Mouse (Mus musculus) Muller cell, postnatal 12 days (primary cell): ENCODE measurements around the gene Ifit3.
A peak's percentile ranks its signal among the peaks of the same experiment; 100 is the strongest.
"Not testable (repeated sequence)": the region's sequence is repeated elsewhere in the genome, so short reads cannot be mapped to it uniquely, and the experiment has no call there.

Source experiments
- DNase-seq: peaks from one replicate; pipeline ENCODE4 v3.0.0-alpha.2; 2015; ENCODE audit errors: inconsistent ontology term

Ifit3 gene

DNA sequence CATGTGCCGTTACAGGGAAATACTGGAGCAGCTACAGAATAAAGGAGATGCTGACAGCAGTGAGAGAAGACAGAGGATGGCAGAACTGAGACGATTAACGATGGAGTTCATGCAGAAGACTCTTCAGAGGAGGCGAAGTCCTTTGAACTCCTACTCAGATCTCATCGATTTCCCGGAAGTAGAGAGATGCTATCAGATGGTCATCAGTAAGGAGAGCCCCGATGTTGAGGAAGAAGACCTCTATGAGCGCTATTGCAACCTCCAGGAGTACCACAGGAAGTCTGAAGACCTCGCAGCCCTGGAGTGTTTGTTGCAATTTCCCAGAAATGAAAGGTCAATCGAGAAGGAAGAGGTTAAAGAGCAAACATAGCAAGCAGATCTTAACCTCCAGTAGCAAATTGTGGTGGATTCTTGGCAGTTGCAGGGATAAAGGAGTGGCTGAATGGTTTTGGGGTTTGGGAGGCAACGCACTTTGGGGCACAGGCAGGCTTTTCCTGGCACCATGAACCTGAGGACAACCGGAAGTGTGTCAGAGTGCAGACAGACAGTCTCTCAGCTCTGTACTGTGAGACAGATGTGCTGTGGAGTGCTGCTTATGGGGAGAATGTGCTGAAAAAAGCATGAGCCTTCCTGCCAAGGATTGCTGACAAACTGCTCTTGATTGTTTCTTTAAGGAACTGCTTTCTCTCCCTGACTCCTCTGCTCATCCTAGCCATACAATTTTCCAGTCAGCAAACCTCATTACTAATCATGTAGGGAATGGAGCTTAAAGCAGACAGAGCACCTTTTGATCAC, 4.8 kb downstream of the Ifit3 start:
- DNase-seq, result not testable (repeated sequence)

GRCm38 (mm10) chr19:34588959-34589358, 5.6 kb downstream of the Ifit3 start:
- no peak for DNase-seq

DNA sequence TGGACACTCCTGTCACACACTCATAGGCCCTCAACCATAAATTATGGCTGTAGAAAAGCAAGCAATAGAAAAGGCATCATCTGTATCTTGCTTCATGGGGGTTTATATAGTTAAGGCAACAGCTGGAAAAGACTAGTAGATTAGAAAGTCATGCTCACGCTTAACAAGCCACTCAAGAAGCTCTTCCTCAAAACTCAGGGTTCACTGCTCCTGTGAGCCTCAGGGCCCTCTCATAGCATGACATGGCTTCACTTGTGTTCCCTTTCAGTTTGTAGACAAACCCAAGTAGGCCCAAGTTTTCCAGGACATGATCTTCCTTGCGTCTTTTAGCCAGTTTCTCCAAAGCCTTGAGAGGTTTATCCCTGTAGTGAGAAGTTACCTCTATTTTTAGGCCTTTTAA, 10.1 kb downstream of the Ifit3 start:
- no peak for DNase-seq

GRCm38 (mm10) chr19:34594523-34594922, 11.2 kb downstream of the Ifit3 start:
- DNase-seq, result not testable (repeated sequence)

- DNase-seq, result no peak
Observed at GRCm38 (mm10) chr19:34596811-34597210, 13.5 kb downstream of the Ifit3 start.

- peak; percentile 81 for DNase-seq
Observed at GRCm38 (mm10) chr19:34598341-34598740, 15.0 kb downstream of the Ifit3 start.

- DNase-seq, result not testable (repeated sequence)
Observed at GRCm38 (mm10) chr19:34599250-34599649, 15.9 kb downstream of the Ifit3 start.

DNA sequence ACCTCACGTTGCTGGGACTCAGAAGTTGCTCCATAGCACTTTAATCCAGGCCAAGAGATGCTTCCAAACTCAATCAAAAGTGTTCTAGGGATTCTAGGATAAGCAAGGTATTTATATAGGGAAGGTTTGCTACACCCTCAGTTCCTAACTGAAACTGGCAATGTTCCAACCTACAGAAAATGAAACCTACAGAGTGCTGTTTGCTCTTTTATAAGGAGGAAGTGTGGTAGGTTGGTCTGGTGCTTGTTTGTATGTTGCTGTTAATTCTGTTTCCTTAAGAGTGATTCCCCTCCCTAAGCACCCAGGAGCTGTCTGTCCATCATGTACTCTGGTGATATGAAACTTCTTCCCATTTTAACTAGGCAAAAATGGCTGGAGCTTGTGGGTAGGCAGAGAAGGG, 18.6 kb downstream of the Ifit3 start, which contains the start of gene Ifit1bl1:
TSS of gene Ifit1bl1 (minus strand) at position 69 of the 400 bp plus-strand sequence.
- not testable (repeated sequence) for DNase-seq

- no peak for DNase-seq
Observed at GRCm38 (mm10) chr19:34605472-34605871, 22.1 kb downstream of the Ifit3 start.

- peak; percentile 93 for DNase-seq
Observed at GRCm38 (mm10) chr19:34607237-34608051, 24.1 kb downstream of the Ifit3 start, which contains the start of gene Ifit3b. Ifit3b (plus strand) TSS chr19:34607970.

- not testable (repeated sequence) for DNase-seq
Observed at GRCm38 (mm10) chr19:34610118-34610517, 26.8 kb downstream of the Ifit3 start.

DNA sequence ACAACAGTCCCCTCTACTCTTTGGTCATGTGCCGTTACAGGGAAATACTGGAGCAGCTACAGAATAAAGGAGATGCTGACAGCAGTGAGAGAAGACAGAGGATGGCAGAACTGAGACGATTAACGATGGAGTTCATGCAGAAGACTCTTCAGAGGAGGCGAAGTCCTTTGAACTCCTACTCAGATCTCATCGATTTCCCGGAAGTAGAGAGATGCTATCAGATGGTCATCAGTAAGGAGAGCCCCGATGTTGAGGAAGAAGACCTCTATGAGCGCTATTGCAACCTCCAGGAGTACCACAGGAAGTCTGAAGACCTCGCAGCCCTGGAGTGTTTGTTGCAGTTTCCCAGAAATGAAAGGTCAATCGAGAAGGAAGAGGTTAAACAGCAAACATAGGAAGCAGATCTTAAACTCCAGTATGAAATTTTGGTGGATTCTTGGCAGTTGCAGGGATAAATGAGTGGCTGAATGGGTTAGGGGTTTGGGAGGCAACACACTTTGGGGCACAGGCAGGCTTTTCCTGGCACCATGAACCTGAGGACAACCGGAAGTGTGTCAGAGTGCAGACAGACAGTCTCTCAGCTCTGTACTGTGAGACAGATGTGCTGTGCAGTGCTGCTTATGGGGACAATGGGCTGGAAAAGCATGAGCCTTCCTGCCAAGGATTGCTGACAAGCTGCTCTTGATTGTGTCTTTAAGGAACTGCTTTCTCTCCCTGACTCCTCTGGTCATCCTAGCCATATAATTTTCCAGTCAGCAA, 29.1 kb downstream of the Ifit3 start:
- not testable (repeated sequence) for DNase-seq

DNA sequence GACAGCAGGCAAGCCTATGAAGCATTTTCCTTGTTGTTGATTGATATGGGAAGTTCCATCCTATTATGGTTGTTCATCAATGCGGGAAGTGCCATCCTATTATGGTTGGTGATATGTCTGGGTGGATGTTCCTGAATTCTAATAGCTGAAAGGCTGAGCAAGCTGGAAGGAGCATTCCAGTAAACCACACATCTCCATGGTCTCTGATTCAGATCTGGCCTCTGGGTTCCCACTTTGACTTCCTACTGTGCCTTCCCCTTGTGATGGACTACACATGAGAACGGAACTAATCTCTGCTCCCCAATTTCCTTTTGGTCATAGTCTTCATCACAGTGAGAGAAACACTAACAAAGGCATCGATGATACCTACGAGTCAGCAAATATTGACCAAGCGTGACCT, 37.5 kb downstream of the Ifit3 start:
- DNase-seq, result peak; percentile 52

DNA sequence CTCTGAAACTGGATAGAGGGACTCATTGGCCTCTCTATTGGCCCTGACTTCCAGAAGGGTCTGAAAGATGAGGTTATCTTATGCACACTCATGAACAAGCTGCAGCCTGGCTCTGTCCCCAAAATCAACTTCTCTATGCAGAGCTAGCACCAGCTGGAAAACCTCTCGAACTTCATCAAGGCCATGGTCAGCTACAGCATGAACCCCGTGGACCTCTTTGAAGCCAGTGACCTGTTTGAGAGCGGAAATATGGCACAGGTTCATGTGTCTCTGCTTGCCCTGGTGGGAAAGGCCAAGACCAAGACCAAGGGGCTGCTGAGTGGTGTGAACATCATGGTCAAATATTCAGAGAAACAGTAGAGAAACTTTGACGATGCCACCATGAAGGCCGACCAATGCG, 40.5 kb downstream of the Ifit3 start:
- DNase-seq, result no peak

DNA sequence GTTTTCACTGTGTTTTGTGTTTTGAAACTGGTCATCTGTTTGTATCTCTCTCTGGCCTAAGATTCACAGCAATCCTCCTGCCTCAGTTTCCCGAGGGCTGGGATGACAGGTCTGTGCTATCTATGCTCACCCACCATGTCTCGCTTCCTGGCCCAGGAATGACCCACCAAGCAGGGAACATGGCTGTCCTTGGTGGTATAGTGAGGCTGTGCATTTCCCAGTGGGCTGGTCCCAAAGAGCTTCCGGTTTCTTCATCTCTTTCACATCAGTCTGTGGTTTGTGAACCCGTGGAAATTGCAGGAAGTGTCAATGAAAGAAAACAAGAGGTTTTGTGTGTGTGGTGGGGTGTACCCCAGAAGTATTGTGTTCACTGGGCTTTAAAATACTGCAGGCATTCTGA, 41.3 kb downstream of the Ifit3 start:
- no peak for DNase-seq

DNA sequence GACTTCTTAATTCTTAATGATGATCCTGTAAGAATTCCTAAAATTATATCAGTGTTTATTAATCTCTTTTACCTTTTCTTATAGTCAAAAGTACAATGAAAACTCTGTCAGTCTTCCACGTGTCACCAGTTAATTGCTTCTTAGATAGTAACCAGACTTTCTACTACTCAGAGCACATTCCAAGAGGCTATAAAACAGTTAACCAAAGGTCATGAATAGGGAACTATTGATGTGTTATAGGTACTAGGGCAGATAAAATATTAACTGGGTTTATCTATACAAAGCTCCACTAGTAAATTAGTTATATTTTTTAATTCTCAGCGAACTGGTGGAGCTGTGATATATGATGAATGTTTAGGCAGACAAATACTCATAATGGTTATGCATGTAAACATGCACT, 44.2 kb downstream of the Ifit3 start:
- DNase-seq, result no peak

- DNase-seq, result no peak
Observed at GRCm38 (mm10) chr19:34631487-34631886, 48.2 kb downstream of the Ifit3 start.

GRCm38 (mm10) chr19:34633484-34633883, 50.2 kb downstream of the Ifit3 start:
- DNase-seq, result no peak

- peak; percentile 31 for DNase-seq
Observed at GRCm38 (mm10) chr19:34636933-34637557, 53.7 kb downstream of the Ifit3 start.
